Comparison of ENCODE assay signal across 7 mouse cellular contexts in the genomic region with DNA sequence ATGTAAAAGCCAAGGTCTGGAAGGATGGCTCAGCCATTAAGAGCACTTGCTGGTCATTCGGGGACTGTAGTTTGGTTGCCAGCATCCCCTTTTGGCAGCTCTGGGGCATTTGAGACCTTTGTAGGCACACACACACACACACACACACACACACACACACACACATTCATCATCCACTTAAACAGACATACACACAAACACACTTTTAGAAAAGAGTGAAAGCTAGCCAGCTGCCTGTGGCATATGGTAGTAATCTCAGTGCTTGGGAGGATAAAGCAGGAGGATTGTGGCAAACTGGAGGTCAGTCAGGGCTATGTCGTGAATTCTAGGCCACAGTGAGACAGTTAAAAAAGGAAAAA. TPM values are rescaled to one million over a fixed set of nuclear protein-coding genes. Genes with fewer than 3 reads are reported as not detected.
DNase-seq lines count a peak whose midpoint lies in the region; ATAC-seq and TF ChIP-seq lines count a peak whose summit lies in the region.

No protein-coding gene starts in this region.

- no peaks in the 10 kb centered on the region for H3K36me3 ChIP-seq in lung, embryonic 14.5 days (ENCODE audit: insufficient read depth)
- H3K36me3 ChIP-seq in embryonic facial prominence, embryonic 15.5 days: no peaks in the 10 kb centered on the region
- H3K36me3 ChIP-seq in limb, embryonic 13.5 days: no peaks in the 10 kb centered on the region; the same call in 1 of the 2 replicates

- no peak for ATAC-seq in lung, embryonic 14.5 days (ENCODE audit: insufficient read depth)
- no peak; the same call in 1 of the 2 replicates for ATAC-seq in embryonic facial prominence, embryonic 15.5 days (ENCODE audit: insufficient number of reproducible peaks, low FRiP score, low TSS enrichment, low read depth)
- ATAC-seq in limb, embryonic 13.5 days (ENCODE audit: low FRiP score, low read depth): no peak

- no peaks in the 10 kb centered on the region for H3K27me3 ChIP-seq in lung, embryonic 14.5 days (ENCODE audit: insufficient read depth, low read length)
- no peaks in the 10 kb centered on the region for H3K27me3 ChIP-seq in embryonic facial prominence, embryonic 15.5 days
- no peaks in the 10 kb centered on the region for H3K27me3 ChIP-seq in limb, embryonic 13.5 days

- peak overlapping the region; percentile 97 for H3K4me2 ChIP-seq in lung, embryonic 14.5 days
- peak overlapping the region; percentile 81 for H3K4me2 ChIP-seq in embryonic facial prominence, embryonic 15.5 days (replicated peaks)
- peak overlapping the region; percentile 90 for H3K4me2 ChIP-seq in limb, embryonic 13.5 days (replicated peaks)

- H3K27ac ChIP-seq in lung, embryonic 14.5 days (ENCODE audit: low read depth): peak overlapping the region; percentile 83
- peak overlapping the region; percentile 95 for H3K27ac ChIP-seq in embryonic facial prominence, embryonic 15.5 days (replicated peaks)
- peak overlapping the region; percentile 81 for H3K27ac ChIP-seq in limb, embryonic 13.5 days

- no peak for TF ChIP-seq CTCF in lung, embryonic 14.5 days (IDR thresholded peaks at IDR 0.05; ENCODE audit: low read depth)

- H3K4me3 ChIP-seq in lung, embryonic 14.5 days (ENCODE audit: low read depth, low read length): peak overlapping the region; percentile 92
- H3K4me3 ChIP-seq in embryonic facial prominence, embryonic 15.5 days (replicated peaks): peak overlapping the region; percentile 83
- peak overlapping the region; percentile 98 for H3K4me3 ChIP-seq in limb, embryonic 13.5 days

- peaks cover 11% of the 10 kb centered on the region for H3K4me1 ChIP-seq in lung, embryonic 14.5 days (ENCODE audit: insufficient read depth)
- H3K4me1 ChIP-seq in embryonic facial prominence, embryonic 15.5 days: peaks cover 31% of the 10 kb centered on the region
- H3K4me1 ChIP-seq in limb, embryonic 13.5 days: peaks cover 19% of the 10 kb centered on the region

- peak overlapping the region; percentile 83 for H3K9ac ChIP-seq in lung, embryonic 14.5 days
- 0 out of 2 replicates have a peak overlapping the region, but pooled peaks have one; percentile 29 for H3K9ac ChIP-seq in embryonic facial prominence, embryonic 15.5 days
- H3K9ac ChIP-seq in limb, embryonic 13.5 days: peak overlapping the region; percentile 70; the same call in 1 of the 2 replicates

- 38% methylated on average over 2 of the region's 2 CpGs for WGBS in lung, embryonic 14.5 days
- WGBS in embryonic facial prominence, embryonic 15.5 days: 37% methylated on average over 2 of the region's 2 CpGs
- WGBS in limb, embryonic 13.5 days: 22% methylated on average over 2 of the region's 2 CpGs

- H3K9me3 ChIP-seq in lung, embryonic 14.5 days (ENCODE audit: low read depth, low read length): no peaks in the 10 kb centered on the region
- H3K9me3 ChIP-seq in embryonic facial prominence, embryonic 15.5 days (replicated peaks): no peaks in the 10 kb centered on the region
- H3K9me3 ChIP-seq in limb, embryonic 13.5 days: no peaks in the 10 kb centered on the region

- DNase-seq in lung, embryonic 14.5 days: no peak
- DNase-seq in lung, adult 18-20 months: no peak
- DNase-seq in retina, postnatal 7 days (ENCODE audit: low read depth, low spot score): peak; percentile 41
- no peak for DNase-seq in right cerebral cortex, postnatal 25 days
- no peak for DNase-seq in c-Kit-positive CD71-positive TER-119-positive erythroid progenitor cells, embryonic 14.5 days (ENCODE audit: low spot score)

RNA-seq across cellular contexts. Expression of a gene that starts 0.8 kb away (rescaled TPM):
- 53.3 and 57.7 TPM in 2 replicates for polyA plus RNA-seq in lung, embryonic 14.5 days (2014; fragmentation: Nextera tagmentation; extraction: Ambion mirVana)
- polyA plus RNA-seq in embryonic facial prominence, embryonic 15.5 days (2015; fragmentation: Nextera tagmentation; extraction: Ambion mirVana): 59.2 and 61.5 TPM in 2 replicates
- 48.7 and 51.1 TPM in 2 replicates for polyA plus RNA-seq in limb, embryonic 13.5 days (2015; fragmentation: Nextera tagmentation; extraction: Ambion mirVana)

RNA-seq across cellular contexts. Expression of a gene that starts 49.6 kb away (rescaled TPM):
- 8.6 and 9.0 TPM in 2 replicates for polyA plus RNA-seq in lung, embryonic 14.5 days (2014; fragmentation: Nextera tagmentation; extraction: Ambion mirVana)
- 8.3 and 12.7 TPM in 2 replicates for polyA plus RNA-seq in embryonic facial prominence, embryonic 15.5 days (2015; fragmentation: Nextera tagmentation; extraction: Ambion mirVana)
- 4.4 and 4.7 TPM in 2 replicates for polyA plus RNA-seq in limb, embryonic 13.5 days (2015; fragmentation: Nextera tagmentation; extraction: Ambion mirVana)

RNA-seq across cellular contexts. Expression of a gene that starts 49.8 kb away (rescaled TPM):
- polyA plus RNA-seq in lung, embryonic 14.5 days (2014; fragmentation: Nextera tagmentation; extraction: Ambion mirVana): 12.0 and 13.5 TPM in 2 replicates
- 28.4 and 28.8 TPM in 2 replicates for polyA plus RNA-seq in embryonic facial prominence, embryonic 15.5 days (2015; fragmentation: Nextera tagmentation; extraction: Ambion mirVana)
- 20.1 and 25.4 TPM in 2 replicates for polyA plus RNA-seq in limb, embryonic 13.5 days (2015; fragmentation: Nextera tagmentation; extraction: Ambion mirVana)

RNA-seq across cellular contexts. Expression of a gene that starts 52.5 kb away (rescaled TPM):
- 183 and 185 TPM in 2 replicates for polyA plus RNA-seq in lung, embryonic 14.5 days (2014; fragmentation: Nextera tagmentation; extraction: Ambion mirVana)
- polyA plus RNA-seq in embryonic facial prominence, embryonic 15.5 days (2015; fragmentation: Nextera tagmentation; extraction: Ambion mirVana): 148 and 154 TPM in 2 replicates
- polyA plus RNA-seq in limb, embryonic 13.5 days (2015; fragmentation: Nextera tagmentation; extraction: Ambion mirVana): 155 and 165 TPM in 2 replicates

Comparison
In these comparisons a context has a peak if more than half of its experiments do, and no peak if none do; other contexts are left out.
1. H3K9ac ChIP-seq: peak in every context shown above with its lines; median percentile 83 in lung, embryonic 14.5 days; 70 in limb, embryonic 13.5 days; 29 in embryonic facial prominence, embryonic 15.5 days.